Mouse (Mus musculus): ENCODE measurements around the gene Pip5k1b. TPM values are rescaled to one million over a fixed set of nuclear protein-coding genes. Genes with fewer than 3 reads are reported as not detected.

The Pip5k1b gene
- total and polyA plus RNA-seq, 3 experiments = 14.6 to 23.1 (median 22.2) TPM

DNA sequence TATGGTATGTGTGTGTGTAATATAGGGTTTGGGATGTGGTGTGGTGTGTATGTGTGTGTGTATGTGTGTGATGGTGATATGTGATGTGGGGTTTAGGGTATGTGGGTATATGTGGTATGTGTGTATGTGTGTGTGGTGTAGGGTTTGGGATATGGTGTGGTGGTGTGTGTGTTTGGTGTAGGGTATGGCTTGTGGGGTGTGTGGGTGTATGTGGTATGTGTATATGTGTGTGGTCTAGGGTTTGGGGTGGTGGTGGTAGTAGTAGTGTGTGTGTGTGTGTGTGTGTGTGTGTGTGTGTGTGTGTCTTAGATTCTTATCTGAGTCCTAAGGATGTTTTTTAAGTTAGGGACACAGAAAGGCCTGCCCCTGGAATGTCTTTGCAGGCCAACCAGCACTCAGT, 37.3 kb downstream of the Pip5k1b start:
- Histone ChIP-seq H3K36me3 (ENCODE audit: control insufficient read depth, insufficient read depth, low read length) (no peaks in the 10 kb centered on the region), H3K27ac (no peak overlapping the region), H3K4me1 (ENCODE audit: control insufficient read depth, insufficient read depth, low read length) (peaks cover 2% of the 10 kb centered on the region; the same call in 1 of the 2 replicates), H3K27me3 (ENCODE audit: control insufficient read depth, insufficient read depth, low read length) (no peaks in the 10 kb centered on the region), H3K4me3 (no peak overlapping the region), H3K79me2 (replicated peaks; ENCODE audit: control insufficient read depth, insufficient read depth, low read length) (no peaks in the 10 kb centered on the region), H3K9ac (ENCODE audit: low read depth, low read length) (no peak overlapping the region)
- intact Hi-C loops (cut with DNase I) = no loop called here
- no peak for DNase-seq
- TF ChIP-seq POLR2A (IDR thresholded peaks at IDR 0.05; ENCODE audit: insufficient read depth, low read depth, low read length) (no peak), EP300 (IDR thresholded peaks at IDR 0.05; ENCODE audit: insufficient read depth, low read depth, low read length) (no peak), CTCF (IDR thresholded peaks at IDR 0.05) (no peak)

DNA sequence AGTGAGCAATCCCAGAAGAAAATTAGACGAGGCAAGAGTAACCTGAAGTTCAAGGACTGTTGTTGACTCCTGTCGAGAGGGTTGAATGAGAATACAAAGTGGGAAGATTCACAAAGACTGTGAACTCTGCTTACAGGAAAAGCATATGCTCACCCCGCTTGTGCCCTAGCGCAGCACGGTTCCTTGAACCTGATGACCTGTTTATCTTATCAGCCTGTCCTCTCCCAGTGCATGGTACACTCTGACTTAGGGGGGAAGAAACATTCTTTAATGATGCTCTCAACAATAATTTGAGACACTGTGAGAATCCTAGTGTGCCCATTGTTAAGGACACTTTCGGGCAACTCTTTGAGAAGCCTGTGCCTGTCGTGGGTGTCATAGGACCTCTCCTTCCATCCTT, 38.6 kb downstream of the Pip5k1b start:
- TF ChIP-seq CTCF (IDR thresholded peaks at IDR 0.05) = no peak
- no peak for TF ChIP-seq EP300 (IDR thresholded peaks at IDR 0.05; ENCODE audit: insufficient read depth, low read depth, low read length)
- no peak for TF ChIP-seq POLR2A (IDR thresholded peaks at IDR 0.05; ENCODE audit: insufficient read depth, low read depth, low read length)
- no peak overlapping the region for H3K4me3 ChIP-seq
- WGBS = 56% methylated on average over 7 of the region's 7 CpGs
- H3K27me3 ChIP-seq (ENCODE audit: control insufficient read depth, insufficient read depth, low read length) = no peaks in the 10 kb centered on the region
- DNase-seq = no peak
- H3K36me3 ChIP-seq (ENCODE audit: control insufficient read depth, insufficient read depth, low read length) = no peaks in the 10 kb centered on the region
- H3K9ac ChIP-seq (ENCODE audit: low read depth, low read length) = no peak overlapping the region
- no peaks in the 10 kb centered on the region for H3K79me2 ChIP-seq (replicated peaks; ENCODE audit: control insufficient read depth, insufficient read depth, low read length)
- peaks cover 2% of the 10 kb centered on the region; the same call in 1 of the 2 replicates for H3K4me1 ChIP-seq (ENCODE audit: control insufficient read depth, insufficient read depth, low read length)
- intact Hi-C loops (cut with DNase I) = no loop called here
- no peak overlapping the region for H3K27ac ChIP-seq

DNA sequence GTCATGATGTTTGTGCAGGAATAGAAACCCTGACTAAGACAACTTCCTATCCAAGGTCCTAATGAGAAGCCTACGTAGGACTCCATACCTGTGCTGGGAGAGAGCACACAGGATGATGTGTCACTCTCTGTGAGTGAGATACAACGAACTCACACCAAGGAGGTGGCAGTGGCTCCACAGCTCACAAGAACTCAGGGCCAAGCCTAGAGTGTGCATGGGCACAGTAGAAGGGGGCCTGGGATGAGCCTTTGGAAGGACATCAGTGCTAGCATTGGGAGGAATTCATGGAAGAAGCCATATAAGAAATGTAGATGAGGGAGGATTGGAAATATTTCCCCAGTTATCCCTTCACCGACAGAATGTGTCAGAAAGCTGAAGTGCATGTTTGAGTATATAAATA, 39.7 kb downstream of the Pip5k1b start:
- no peak for TF ChIP-seq EP300 (IDR thresholded peaks at IDR 0.05; ENCODE audit: insufficient read depth, low read depth, low read length)
- no peak for TF ChIP-seq POLR2A (IDR thresholded peaks at IDR 0.05; ENCODE audit: insufficient read depth, low read depth, low read length)
- no peak for TF ChIP-seq CTCF (IDR thresholded peaks at IDR 0.05)
- H3K27me3 ChIP-seq (ENCODE audit: control insufficient read depth, insufficient read depth, low read length) = no peaks in the 10 kb centered on the region
- no peak overlapping the region for H3K4me3 ChIP-seq
- no peaks in the 10 kb centered on the region for H3K36me3 ChIP-seq (ENCODE audit: control insufficient read depth, insufficient read depth, low read length)
- no peak overlapping the region for H3K27ac ChIP-seq
- no peaks in the 10 kb centered on the region for H3K79me2 ChIP-seq (replicated peaks; ENCODE audit: control insufficient read depth, insufficient read depth, low read length)
- no peak for DNase-seq
- intact Hi-C loops (cut with DNase I) = no loop called here
- H3K4me1 ChIP-seq (ENCODE audit: control insufficient read depth, insufficient read depth, low read length) = peaks cover 2% of the 10 kb centered on the region; the same call in 1 of the 2 replicates
- no peak overlapping the region for H3K9ac ChIP-seq (ENCODE audit: low read depth, low read length)
- 85% methylated on average over 3 of the region's 3 CpGs for WGBS

GRCm38 (mm10) chr19:24514661-24515642, 40.7 kb downstream of the Pip5k1b start:
- H3K4me1 ChIP-seq (ENCODE audit: control insufficient read depth, insufficient read depth, low read length) = no peaks in the 10 kb centered on the region
- no peak overlapping the region for H3K4me3 ChIP-seq
- 79% methylated on average over 15 of the region's 15 CpGs for WGBS
- no peaks in the 10 kb centered on the region for H3K27me3 ChIP-seq (ENCODE audit: control insufficient read depth, insufficient read depth, low read length)
- intact Hi-C loops (cut with DNase I) = no loop called here
- TF ChIP-seq POLR2A (IDR thresholded peaks at IDR 0.05; ENCODE audit: insufficient read depth, low read depth, low read length) = no peak
- H3K79me2 ChIP-seq (replicated peaks; ENCODE audit: control insufficient read depth, insufficient read depth, low read length) = no peaks in the 10 kb centered on the region
- no peak for DNase-seq
- no peaks in the 10 kb centered on the region for H3K36me3 ChIP-seq (ENCODE audit: control insufficient read depth, insufficient read depth, low read length)
- no peak overlapping the region for H3K9ac ChIP-seq (ENCODE audit: low read depth, low read length)
- H3K27ac ChIP-seq = no peak overlapping the region

GRCm38 (mm10) chr19:24513105-24513843, 42.4 kb downstream of the Pip5k1b start:
- Histone ChIP-seq H3K4me3 (no peak overlapping the region), H3K9ac (ENCODE audit: low read depth, low read length) (no peak overlapping the region), H3K79me2 (replicated peaks; ENCODE audit: control insufficient read depth, insufficient read depth, low read length) (no peaks in the 10 kb centered on the region), H3K27ac (no peak overlapping the region), H3K27me3 (ENCODE audit: control insufficient read depth, insufficient read depth, low read length) (no peaks in the 10 kb centered on the region), H3K36me3 (ENCODE audit: control insufficient read depth, insufficient read depth, low read length) (no peaks in the 10 kb centered on the region), H3K4me1 (ENCODE audit: control insufficient read depth, insufficient read depth, low read length) (no peaks in the 10 kb centered on the region; the same call in 1 of the 2 replicates)
- intact Hi-C loops (cut with DNase I) = no loop called here
- no peak for DNase-seq
- TF ChIP-seq CTCF (IDR thresholded peaks at IDR 0.05) = no peak
- no peak for TF ChIP-seq POLR2A (IDR thresholded peaks at IDR 0.05; ENCODE audit: insufficient read depth, low read depth, low read length)
- no peak for TF ChIP-seq EP300 (IDR thresholded peaks at IDR 0.05; ENCODE audit: insufficient read depth, low read depth, low read length)
- 59% methylated on average over 20 of the region's 20 CpGs for WGBS

DNA sequence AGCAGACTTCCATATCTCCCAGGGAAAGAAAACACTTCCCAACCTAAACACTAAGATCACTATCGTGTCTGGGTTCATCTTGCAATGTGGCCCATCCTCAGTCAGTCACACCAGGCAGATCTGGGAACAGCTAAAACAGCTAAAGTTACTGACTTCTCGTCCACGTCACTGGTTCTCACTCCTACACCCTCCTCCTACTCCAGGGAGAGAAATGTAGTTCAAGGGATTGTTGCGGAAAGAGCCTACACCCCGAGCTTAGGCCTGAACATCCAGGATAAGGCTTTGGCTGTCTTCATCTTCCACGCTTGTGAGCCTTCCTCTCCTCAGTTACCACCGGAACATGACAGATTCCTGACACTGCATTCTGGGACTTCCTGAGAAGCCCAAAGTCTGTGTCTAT, 43.7 kb downstream of the Pip5k1b start:
- DNase-seq = no peak
- Histone ChIP-seq H3K9ac (ENCODE audit: low read depth, low read length) (no peak overlapping the region), H3K27ac (no peak overlapping the region), H3K36me3 (ENCODE audit: control insufficient read depth, insufficient read depth, low read length) (no peaks in the 10 kb centered on the region), H3K4me3 (no peak overlapping the region), H3K79me2 (replicated peaks; ENCODE audit: control insufficient read depth, insufficient read depth, low read length) (no peaks in the 10 kb centered on the region), H3K4me1 (ENCODE audit: control insufficient read depth, insufficient read depth, low read length) (no peaks in the 10 kb centered on the region; the same call in 1 of the 2 replicates), H3K27me3 (ENCODE audit: control insufficient read depth, insufficient read depth, low read length) (no peaks in the 10 kb centered on the region)
- 71% methylated on average over 7 of the region's 7 CpGs for WGBS
- no peak for TF ChIP-seq CTCF (IDR thresholded peaks at IDR 0.05)
- TF ChIP-seq POLR2A (IDR thresholded peaks at IDR 0.05; ENCODE audit: insufficient read depth, low read depth, low read length) = no peak
- no peak for TF ChIP-seq EP300 (IDR thresholded peaks at IDR 0.05; ENCODE audit: insufficient read depth, low read depth, low read length)
- intact Hi-C loops (cut with DNase I) = no loop called here
